Mouse (Mus musculus) hindbrain, postnatal 0 days (tissue): Measurements from ENCODE around the gene Lemd1. TPM values are rescaled to one million over a fixed set of nuclear protein-coding genes. Genes with fewer than 3 reads are reported as not detected.

Experiments
- ATAC-seq: fragments of 200-750 bp; cut with Nextera tagmentation; 2 replicates; pipeline ENCODE4 v1.8.0; 2017; ENCODE audit warnings: mild to moderate bottlenecking, moderate TSS enrichment, moderate library complexity
- DNase-seq: peaks from one replicate; pipeline ENCODE4 v3.0.0-alpha.2; 2015; ENCODE audit warnings: low spot score
- H3K27ac ChIP-seq: fragments of 300-500 bp; sonication (generic); 2 replicates; pipeline ENCODE4 v1.5.1; 2014; ENCODE audit warnings: mild to moderate bottlenecking
- H3K27me3 ChIP-seq: fragments of 300-500 bp; sonication (generic); 2 replicates; pipeline ENCODE4 v1.6.1; 2014; ENCODE audit warnings: low read length, mixed read lengths; ENCODE audit not compliant: insufficient read depth
- H3K36me3 ChIP-seq: fragments of 300-500 bp; sonication (generic); 2 replicates; pipeline ENCODE4 v1.6.1; 2014; ENCODE audit warnings: low read length, mixed read lengths; ENCODE audit not compliant: insufficient read depth
- H3K4me1 ChIP-seq: fragments of 300-500 bp; sonication (generic); 2 replicates; pipeline ENCODE4 v1.6.1; 2014; ENCODE audit warnings: antibody characterized with exemption, low read length, mixed read lengths; ENCODE audit not compliant: insufficient read depth
- H3K4me2 ChIP-seq: fragments of 300-500 bp; sonication (generic); 2 replicates; pipeline ENCODE4 v1.6.1; 2014; ENCODE audit warnings: low read depth, mild to moderate bottlenecking, low read length, moderate library complexity, mixed read lengths
- H3K4me3 ChIP-seq: fragments of 300-500 bp; sonication (generic); 2 replicates; pipeline ENCODE4 v1.5.1; 2014; ENCODE audit warnings: low read length
- H3K9ac ChIP-seq: fragments of 300-500 bp; sonication (generic); replicated peaks from 2 replicates; pipeline ENCODE4 v1.6.1; 2014; ENCODE audit warnings: mild to moderate bottlenecking, low read length, moderate library complexity, mixed read lengths
- H3K9me3 ChIP-seq: fragments of 300-500 bp; sonication (generic); 2 replicates; pipeline ENCODE4 v1.6.1; 2016; ENCODE audit warnings: low read length, mixed read lengths
- CTCF ChIP-seq: IDR thresholded peaks from 2 replicates; pipeline ENCODE4 v1.5.1; 2016; ENCODE audit warnings: antibody characterized with exemption, control low read depth, low read depth
- WGBS: fragments of 180-500 bp; shearing (Covaris S2); extraction: QIAGEN DNeasy Blood & Tissue Kit; methylation state at CpG from one replicate; pipeline ENCODE4 v1.1.7; 2014; 5-methylcytosine and 5-hydroxymethylcytosine counted together
- polyA plus RNA-seq: library from polyadenylated mRNA; unstranded; fragments of >200 nt; fragmentation: Nextera tagmentation; extraction: Ambion mirVana; gene quantifications from 2 replicates; pipeline ENCODE4 v1.2.1, GENCODE M21; 2015
- total RNA-seq: library from RNA; depleted of rRNA; stranded (reverse); fragments of >200 nt; gene quantifications from 2 replicates; pipeline ENCODE4 v1.2.3, GENCODE M21; 2014

Gene Lemd1
- total and polyA plus RNA-seq, 2 experiments from 2014 or later: 9.0 to 10.9 TPM

DNA sequence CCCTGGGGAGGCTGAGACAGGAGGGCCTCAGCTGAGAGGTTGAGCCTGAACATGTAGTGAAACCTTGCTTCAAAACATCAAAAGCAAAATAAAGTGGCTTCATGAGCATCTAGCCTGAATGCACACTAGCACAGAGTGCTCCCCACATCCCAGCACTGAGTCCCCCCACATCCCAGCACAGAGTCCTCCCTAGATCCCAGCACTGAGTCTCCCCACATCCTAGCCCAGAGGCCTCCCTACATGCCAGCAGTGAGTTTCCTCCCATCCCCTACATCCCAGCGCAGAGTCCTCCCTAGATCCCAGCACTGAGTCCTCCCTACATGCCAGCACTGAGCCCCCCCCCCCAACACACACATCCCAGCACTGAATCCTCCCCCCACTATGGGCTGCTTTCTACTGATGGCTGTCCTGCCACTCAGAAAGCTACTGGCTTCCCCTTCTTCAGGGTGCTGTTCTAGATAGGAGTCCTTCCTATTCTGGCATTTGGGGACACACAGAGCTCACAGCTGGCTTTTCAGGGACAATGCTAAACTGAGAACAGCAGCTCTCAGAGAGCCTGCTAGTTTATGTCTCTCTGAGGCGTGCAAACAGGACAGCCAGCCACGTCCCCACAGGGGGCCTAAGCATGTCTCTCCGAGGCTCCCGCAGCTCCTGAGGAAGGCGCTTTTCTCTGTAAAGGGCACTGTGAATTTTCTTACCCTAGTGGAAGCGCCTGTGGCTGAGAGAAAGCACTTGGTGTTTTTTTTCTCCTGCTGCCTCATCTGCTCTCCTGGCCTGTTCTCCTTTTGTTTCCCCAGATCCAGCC, 40.4 kb downstream of the Lemd1 start:
- peak; percentile 35 for DNase-seq
- H3K4me3 ChIP-seq: no peak overlapping the region
- 29% methylated on average over 7 of the region's 7 CpGs for WGBS
- no peak for ATAC-seq
- H3K4me2 ChIP-seq: no peak overlapping the region
- no peaks in the 10 kb centered on the region for H3K4me1 ChIP-seq
- no peaks in the 10 kb centered on the region for H3K36me3 ChIP-seq
- TF ChIP-seq CTCF: no peak
- H3K9ac ChIP-seq: no peak overlapping the region
- no peak overlapping the region for H3K27ac ChIP-seq
- H3K27me3 ChIP-seq: no peaks in the 10 kb centered on the region
- H3K9me3 ChIP-seq: no peaks in the 10 kb centered on the region

DNA sequence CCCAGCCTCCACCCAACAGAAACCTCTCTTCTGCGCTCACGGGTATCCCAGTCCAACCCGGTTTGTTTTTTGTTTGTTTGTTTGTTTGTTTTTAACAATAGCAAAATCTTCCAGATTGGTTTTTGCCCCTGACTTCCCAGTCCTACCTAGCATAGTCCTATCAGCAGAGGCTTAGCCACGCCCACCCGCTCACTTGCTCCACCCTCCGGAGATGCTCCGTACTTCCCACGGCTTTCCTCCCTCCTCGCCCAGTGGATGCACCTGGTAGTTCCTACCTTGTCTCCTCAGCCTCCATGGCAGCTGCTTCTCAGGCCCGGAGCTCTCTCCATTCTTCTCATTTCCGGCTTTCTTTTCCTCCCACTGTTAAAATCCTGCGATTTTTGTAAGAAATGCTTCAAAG, 42.3 kb downstream of the Lemd1 start:
- Histone ChIP-seq H3K4me3 (no peak overlapping the region), H3K9me3 (no peaks in the 10 kb centered on the region), H3K9ac (no peak overlapping the region), H3K4me2 (no peak overlapping the region), H3K4me1 (no peaks in the 10 kb centered on the region), H3K36me3 (no peaks in the 10 kb centered on the region), H3K27me3 (no peaks in the 10 kb centered on the region), H3K27ac (no peak overlapping the region)
- peak; percentile 59 for TF ChIP-seq CTCF
- ATAC-seq (peak; percentile 77), DNase-seq (peak; percentile 59)
- WGBS: 27% methylated on average over 12 of the region's 12 CpGs

DNA sequence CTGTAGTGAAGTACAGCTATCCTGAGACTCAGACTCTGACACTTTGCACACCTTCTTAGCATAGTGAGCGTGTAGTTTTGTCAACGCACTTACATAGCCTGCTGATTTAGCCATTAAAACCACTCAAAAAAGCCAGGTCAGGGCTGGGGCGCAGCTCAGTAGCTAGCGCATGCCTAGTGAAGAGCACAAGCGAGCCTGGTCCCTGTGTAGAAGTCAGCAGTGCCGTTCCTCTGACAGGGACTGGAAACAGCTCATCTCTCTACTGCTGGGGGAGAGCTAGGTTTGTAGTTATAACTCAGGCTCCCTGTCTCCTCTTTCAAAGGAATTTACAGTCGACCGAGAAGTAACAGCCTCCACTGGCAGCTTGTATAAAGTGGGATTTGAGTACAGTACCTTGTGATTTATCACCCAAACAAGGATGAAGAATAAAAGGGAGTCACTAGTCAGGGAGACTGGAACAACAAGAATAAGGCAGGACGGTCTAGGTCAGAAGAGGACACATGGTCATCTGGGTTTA, 43.6 kb downstream of the Lemd1 start:
- no peak overlapping the region for H3K4me2 ChIP-seq
- 76% methylated on average over 9 of the region's 9 CpGs for WGBS
- TF ChIP-seq CTCF: no peak
- H3K4me1 ChIP-seq: no peaks in the 10 kb centered on the region
- no peaks in the 10 kb centered on the region for H3K36me3 ChIP-seq
- no peaks in the 10 kb centered on the region for H3K9me3 ChIP-seq
- no peak for DNase-seq
- no peak overlapping the region for H3K27ac ChIP-seq
- no peaks in the 10 kb centered on the region for H3K27me3 ChIP-seq
- no peak overlapping the region for H3K9ac ChIP-seq
- no peak for ATAC-seq
- no peak overlapping the region for H3K4me3 ChIP-seq

DNA sequence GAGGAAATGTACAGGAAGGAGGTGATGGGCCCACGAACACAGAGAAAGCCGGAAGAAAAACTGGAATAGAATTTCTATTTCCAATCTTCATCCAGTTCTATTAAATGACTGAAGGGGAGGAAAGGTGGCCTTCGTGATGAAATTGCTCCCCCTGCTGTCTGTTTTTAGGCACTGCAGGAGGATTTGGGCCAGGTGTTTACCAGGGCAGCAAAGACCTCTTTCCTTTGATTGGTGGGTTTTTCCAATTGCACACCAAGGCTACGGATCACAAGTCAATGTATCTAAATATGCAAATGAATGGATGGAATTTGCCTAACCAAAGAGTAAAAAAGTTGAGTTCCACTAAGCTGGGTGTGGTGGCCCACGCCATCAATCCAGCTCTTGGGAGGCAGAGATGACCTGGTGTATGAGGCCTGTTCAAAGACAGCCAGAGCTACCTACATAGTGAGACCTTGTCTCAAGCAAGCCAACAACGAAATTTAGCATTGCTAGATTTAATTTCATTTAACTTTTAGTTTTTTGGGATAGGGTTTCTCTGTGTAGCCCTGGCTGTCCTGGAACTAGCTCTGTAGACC, 46.4 kb downstream of the Lemd1 start:
- DNase-seq: peak; percentile 80
- H3K4me1 ChIP-seq: no peaks in the 10 kb centered on the region
- H3K27ac ChIP-seq: no peak overlapping the region
- no peak overlapping the region for H3K4me2 ChIP-seq
- H3K9ac ChIP-seq: no peak overlapping the region
- 26% methylated on average over 6 of the region's 6 CpGs for WGBS
- peak; percentile 51; the same call in 1 of the 2 replicates for ATAC-seq
- no peak overlapping the region for H3K4me3 ChIP-seq
- H3K27me3 ChIP-seq: no peaks in the 10 kb centered on the region
- no peaks in the 10 kb centered on the region for H3K36me3 ChIP-seq
- H3K9me3 ChIP-seq: no peaks in the 10 kb centered on the region
- peak; percentile 94 for TF ChIP-seq CTCF

DNA sequence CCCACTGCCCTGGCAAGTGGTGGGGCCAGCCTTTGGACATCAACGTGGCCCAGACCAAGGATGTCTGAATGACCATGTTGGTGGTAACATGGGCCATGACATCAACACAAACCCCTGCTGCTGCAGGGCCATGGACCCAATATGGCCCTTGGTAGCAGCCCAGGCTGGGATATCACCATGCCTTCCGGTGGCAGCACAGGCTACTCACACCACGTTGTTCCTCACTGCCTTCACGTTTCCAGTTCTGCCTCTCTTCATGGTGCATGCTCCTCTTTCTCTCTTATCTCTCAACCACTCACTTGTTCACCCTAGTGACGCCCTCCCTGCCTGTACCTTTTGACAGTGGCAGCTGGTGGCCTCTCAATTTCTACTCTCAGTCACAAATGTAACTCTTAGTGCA, 53.8 kb downstream of the Lemd1 start:
- Histone ChIP-seq H3K9me3 (no peaks in the 10 kb centered on the region), H3K4me3 (no peak overlapping the region), H3K36me3 (no peaks in the 10 kb centered on the region), H3K27me3 (no peaks in the 10 kb centered on the region), H3K4me2 (no peak overlapping the region), H3K4me1 (no peaks in the 10 kb centered on the region), H3K27ac (no peak overlapping the region), H3K9ac (no peak overlapping the region)
- no peak for DNase-seq
- ATAC-seq: no peak
- TF ChIP-seq CTCF: no peak
- 83% methylated on average over 5 of the region's 5 CpGs for WGBS

DNA sequence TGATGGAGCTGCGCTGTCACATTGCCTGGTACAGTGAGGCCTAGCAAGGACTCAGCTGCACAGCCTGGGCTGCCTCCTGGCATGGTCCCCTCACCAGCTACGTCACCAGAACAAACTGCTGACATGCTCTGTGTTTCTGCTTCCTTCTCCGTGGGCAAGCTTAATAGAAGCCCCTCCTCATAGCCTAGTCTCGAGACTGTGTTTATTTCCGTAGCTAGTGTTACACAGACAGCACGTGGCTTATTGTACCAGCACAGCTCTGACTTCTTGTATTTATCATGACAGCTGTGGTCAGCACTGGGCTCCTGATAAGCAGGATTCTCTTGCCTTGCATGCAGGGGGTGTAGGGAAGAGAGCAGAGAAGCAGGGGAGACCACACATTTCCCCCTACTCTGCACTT, 54.9 kb downstream of the Lemd1 start:
- H3K27me3 ChIP-seq: no peaks in the 10 kb centered on the region
- no peak overlapping the region for H3K27ac ChIP-seq
- H3K9me3 ChIP-seq: no peaks in the 10 kb centered on the region
- H3K36me3 ChIP-seq: no peaks in the 10 kb centered on the region
- TF ChIP-seq CTCF: no peak
- WGBS: 47% methylated on average over 6 of the region's 6 CpGs
- no peak overlapping the region for H3K9ac ChIP-seq
- H3K4me1 ChIP-seq: no peaks in the 10 kb centered on the region
- DNase-seq (no peak), ATAC-seq (no peak)
- H3K4me2 ChIP-seq: no peak overlapping the region
- no peak overlapping the region for H3K4me3 ChIP-seq

DNA sequence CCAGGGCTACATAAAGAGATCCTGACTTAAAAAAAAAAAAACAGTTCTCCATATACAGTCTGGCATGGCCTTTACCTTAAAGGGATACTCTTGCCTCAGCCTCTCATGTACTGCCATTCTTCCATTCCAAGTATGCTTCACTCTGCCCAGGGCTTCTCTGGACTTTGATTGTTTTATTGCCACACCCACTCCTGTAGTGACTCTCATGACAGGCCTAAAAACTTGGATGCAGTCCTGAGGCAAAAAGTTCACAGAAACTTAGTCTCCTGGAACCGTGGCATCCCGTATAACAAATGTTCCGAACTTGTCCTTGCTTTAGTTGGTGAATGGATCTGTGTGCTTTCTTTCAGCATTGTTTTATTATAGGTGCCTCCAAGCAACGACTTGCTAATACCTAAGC, 55.4 kb downstream of the Lemd1 start:
- WGBS: 86% methylated on average over 4 of the region's 4 CpGs
- no peaks in the 10 kb centered on the region for H3K4me1 ChIP-seq
- no peak overlapping the region for H3K4me2 ChIP-seq
- no peaks in the 10 kb centered on the region for H3K27me3 ChIP-seq
- no peak for ATAC-seq
- H3K27ac ChIP-seq: no peak overlapping the region
- H3K9me3 ChIP-seq: no peaks in the 10 kb centered on the region
- no peak overlapping the region for H3K9ac ChIP-seq
- no peak overlapping the region for H3K4me3 ChIP-seq
- DNase-seq: no peak
- TF ChIP-seq CTCF: no peak
- H3K36me3 ChIP-seq: no peaks in the 10 kb centered on the region
